Mouse (Mus musculus): ENCODE data around the gene Iqcn.

- TF ChIP-seq CTCF (IDR thresholded peaks at IDR 0.05; ENCODE audit: control insufficient read depth, insufficient read depth, insufficient read length) (no peak), MAX (IDR thresholded peaks at IDR 0.05) (no peak), CEBPB (IDR thresholded peaks at IDR 0.05; ENCODE audit: low read depth) (no peak)
These were observed 26.7 kb downstream of the Iqcn start for GRCm38 (mm10) chr8:70729808-70730475.
